Mouse (Mus musculus) layer of hippocampus, postnatal 14 days (tissue): Measurements from ENCODE around the gene Phactr3. TPM values are rescaled to one million over a fixed set of nuclear protein-coding genes. Genes with fewer than 3 reads are reported as not detected.
"Not testable (repeated sequence)": the region's sequence is repeated elsewhere in the genome, so short reads cannot be mapped to it uniquely, and the experiment has no call there.

Experiments used
- DNase-seq, 2 experiments: peaks; one replicate each; pipeline ENCODE4 v3.0.0; 2021 to 2022; ENCODE audit warnings: low spot score in 2 of 2, mixed read lengths in 1 of 2
- total RNA-seq, 2 experiments: library from RNA; stranded (reverse); gene quantifications; 2 replicates each; pipeline ENCODE4 v1.2.3; 2021

Phactr3 gene
- total RNA-seq, 2 experiments from 2014 or later = 134 to 144 TPM

DNA sequence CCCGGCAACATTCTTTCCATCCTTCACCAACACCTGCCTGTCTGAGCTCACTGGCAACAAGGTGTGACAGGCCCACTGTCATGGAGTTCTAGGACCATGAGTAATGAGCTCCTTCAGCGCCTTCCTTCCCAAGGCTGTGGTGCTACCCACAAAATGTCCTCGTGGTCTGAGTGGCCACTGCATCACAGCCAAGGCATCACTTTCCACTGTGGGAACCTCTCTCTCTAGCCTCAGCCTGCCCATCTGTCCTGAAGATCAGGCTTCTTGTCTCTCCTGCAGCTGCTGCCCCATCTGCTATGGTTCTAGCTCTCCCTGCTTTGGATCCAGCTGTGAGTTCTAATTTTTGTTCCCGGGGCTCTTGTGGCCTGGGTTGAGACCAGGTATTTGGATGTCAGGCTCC is 206.0 kb downstream of the Phactr3 start:
- DNase-seq = no peak

DNA sequence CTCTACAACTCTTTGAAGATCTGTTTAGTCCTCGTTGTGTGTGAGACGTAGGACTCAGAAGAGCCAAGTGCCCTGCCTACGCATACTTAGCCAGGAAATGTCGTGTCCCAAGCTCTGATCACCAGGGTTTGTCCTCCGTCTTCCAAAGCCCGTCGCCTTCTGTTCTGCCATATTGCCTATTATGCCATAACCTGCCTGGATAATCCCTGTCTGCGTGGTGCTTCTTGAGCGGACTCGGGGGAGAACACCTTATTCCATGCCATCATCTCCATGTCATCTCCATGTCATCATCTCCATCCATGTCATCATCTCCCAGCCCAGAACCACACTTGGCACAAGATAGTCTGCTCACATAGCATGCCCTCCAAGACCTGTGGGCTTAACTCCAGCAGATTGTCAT is 207.3 kb downstream of the Phactr3 start:
- no peak for DNase-seq

DNA sequence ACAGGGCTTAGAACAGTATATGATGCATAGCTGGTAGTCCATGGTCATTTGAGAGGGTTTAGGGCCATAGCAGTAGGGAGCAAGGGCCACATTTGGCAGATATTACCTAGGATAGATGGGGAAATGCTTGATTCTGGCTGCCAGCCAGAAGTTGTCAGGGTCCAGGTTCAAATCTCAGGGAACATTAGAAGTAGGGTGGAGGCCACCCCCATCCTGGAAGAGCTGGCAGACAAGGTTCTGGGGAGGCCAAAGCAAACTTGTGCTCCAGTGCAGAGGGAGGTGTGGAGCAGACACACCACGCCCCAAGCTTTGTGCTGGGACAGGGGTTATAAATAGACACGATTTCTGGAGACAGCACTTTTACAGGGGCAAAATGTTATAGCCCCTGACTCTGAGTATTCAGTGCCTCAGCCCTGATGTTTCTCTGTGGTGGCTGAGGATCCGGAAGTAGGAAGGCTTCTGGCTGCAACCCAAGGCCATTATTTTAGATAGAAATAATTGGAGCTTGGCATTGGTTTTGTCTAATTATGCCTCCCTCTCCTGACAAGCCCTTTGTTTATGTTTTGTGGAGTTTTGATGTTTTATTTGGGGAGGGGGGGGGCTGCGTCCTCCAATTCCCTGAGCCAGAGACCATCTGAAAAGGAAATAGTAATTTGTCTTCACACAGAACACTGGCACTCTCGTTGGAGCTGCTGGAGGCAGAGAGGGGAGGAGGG is 208.1 kb downstream of the Phactr3 start:
- peak in 1 of 2 experiments; percentile 36 for DNase-seq

DNA sequence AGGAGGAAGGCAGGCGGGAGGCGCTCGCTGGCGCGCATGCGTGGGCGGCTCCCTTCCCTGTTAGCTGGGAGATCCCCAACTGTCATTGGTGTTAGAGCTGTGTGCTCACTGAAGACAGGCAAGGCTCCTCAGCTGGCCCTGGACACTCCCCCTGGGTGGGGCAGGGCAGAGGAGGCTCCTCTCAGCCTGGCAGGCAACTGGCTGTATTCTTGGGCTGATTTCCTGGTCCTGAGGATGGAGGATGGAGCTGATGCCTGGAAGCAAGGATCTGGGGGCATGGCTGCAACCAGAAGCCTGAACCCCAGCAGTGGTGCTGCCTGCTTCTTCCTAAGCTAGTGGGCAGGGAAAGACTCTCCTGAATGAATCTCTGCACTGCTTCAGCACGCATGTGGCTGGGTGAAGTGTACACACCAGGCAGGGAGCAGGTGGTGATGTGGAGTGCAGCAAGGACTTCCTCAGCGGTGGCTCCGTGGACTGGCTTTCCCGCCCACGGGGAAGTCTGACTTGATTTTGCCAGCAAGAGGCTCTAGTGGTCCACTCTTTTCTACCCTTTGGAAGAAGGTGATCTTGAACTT is 208.8 kb downstream of the Phactr3 start:
- peak; percentile 73 to 84 for DNase-seq

- no peak for DNase-seq
Measured at GRCm38 (mm10) chr2:178329551-178329950, 210.8 kb downstream of the Phactr3 start.

- no peak for DNase-seq
Measured at GRCm38 (mm10) chr2:178329986-178330385, 211.2 kb downstream of the Phactr3 start.

- peak in 1 of 2 experiments; percentile 26 for DNase-seq
Measured at GRCm38 (mm10) chr2:178337878-178338277, 219.1 kb downstream of the Phactr3 start.

DNA sequence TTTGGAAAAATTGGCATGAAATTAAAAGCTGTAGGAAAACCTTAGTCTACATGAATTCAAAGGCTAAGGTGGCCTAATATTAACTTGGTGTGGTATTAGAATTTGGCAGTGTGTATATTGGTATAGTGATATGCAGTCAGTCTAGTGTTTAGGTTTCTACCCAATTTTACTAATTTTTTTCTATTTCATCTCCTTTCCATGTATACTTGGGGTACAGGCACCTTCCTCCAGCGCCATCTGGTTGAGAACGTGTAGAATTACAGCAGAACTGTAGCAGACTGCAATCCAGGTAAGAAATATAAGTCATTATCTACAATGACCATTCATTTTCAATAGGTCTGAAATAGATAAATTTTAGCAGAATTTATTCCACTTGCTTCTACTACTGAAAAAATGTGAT is 220.3 kb downstream of the Phactr3 start:
- no peak for DNase-seq

DNA sequence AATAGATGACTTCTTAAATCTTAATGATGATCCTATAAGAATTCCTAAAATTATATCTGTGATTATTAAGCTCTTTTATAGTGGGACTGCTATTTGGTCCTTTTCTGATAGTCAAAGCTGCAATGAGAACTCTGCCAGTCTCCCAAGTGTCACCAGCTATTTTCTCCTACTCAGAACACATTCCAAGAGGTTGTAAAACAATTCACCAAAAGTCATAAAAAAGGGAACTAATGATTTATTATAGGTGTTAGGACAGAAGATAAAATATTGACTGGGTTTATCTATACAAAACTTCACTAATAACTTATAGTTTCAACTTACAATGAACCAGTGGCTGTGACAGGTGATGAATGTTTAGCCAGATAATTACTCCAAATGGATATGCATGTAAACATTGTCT is 223.3 kb downstream of the Phactr3 start:
- DNase-seq = not testable (repeated sequence)

- DNase-seq = no peak
Measured at GRCm38 (mm10) chr2:178342597-178342996, 223.8 kb downstream of the Phactr3 start.

Other genes starting within 250 kb of the Phactr3 start
- 1 to 10 TPM; 7.2 to 8.4 TPM for gene Gm14327, start 221.9 kb upstream of the Phactr3 start, total RNA-seq
- gene Zfp972, start 193.4 kb upstream of the Phactr3 start, total RNA-seq = 1 to 10 TPM; 1.3 to 1.8 TPM
- 10 to 100 TPM; 58.6 to 69.6 TPM for gene Gm14326, start 161.7 kb upstream of the Phactr3 start, total RNA-seq
- 10 to 100 TPM; 32.2 to 33.8 TPM for gene Zfp971, start 95.7 kb upstream of the Phactr3 start, total RNA-seq
- 10 to 100 TPM; 20.5 to 25.3 TPM for gene Zfp931, start 40.5 kb upstream of the Phactr3 start, total RNA-seq